Mouse (Mus musculus) liver, embryonic 13.5 days (tissue): ENCODE measurements around the gene Olfr463. TPM values are rescaled to one million over a fixed set of nuclear protein-coding genes. Genes with fewer than 3 reads are reported as not detected.
"Not testable (repeated sequence)": the region's sequence is repeated elsewhere in the genome, so short reads cannot be mapped to it uniquely, and the experiment has no call there.

ENCODE experiments used
- ATAC-seq: fragments of 200-750 bp; cut with Nextera tagmentation; 2 replicates; pipeline ENCODE4 v1.8.0; 2017; ENCODE audit warnings: low read depth, mild to moderate bottlenecking, moderate number of reproducible peaks, moderate library complexity
- DNase-seq: peaks from one replicate; pipeline ENCODE4 v3.0.0; 2022
- H3K27ac ChIP-seq: fragments of 300-500 bp; sonication (generic); 2 replicates; pipeline ENCODE4 v1.5.1; 2015; ENCODE audit warnings: moderate library complexity, mild to moderate bottlenecking, inconsistent platforms
- H3K27me3 ChIP-seq: fragments of 300-500 bp; sonication (generic); 2 replicates; pipeline ENCODE4 v1.6.1; 2015; ENCODE audit warnings: mild to moderate bottlenecking, inconsistent platforms
- H3K36me3 ChIP-seq: fragments of 300-500 bp; sonication (generic); 2 replicates; pipeline ENCODE4 v1.6.1; 2015; ENCODE audit warnings: mild to moderate bottlenecking, inconsistent platforms
- H3K4me1 ChIP-seq: fragments of 300-500 bp; sonication (generic); replicated peaks from 2 replicates; pipeline ENCODE4 v1.6.1; 2015; ENCODE audit warnings: inconsistent platforms
- H3K4me2 ChIP-seq: fragments of 300-500 bp; sonication (generic); 2 replicates; pipeline ENCODE4 v1.6.1; 2015; ENCODE audit warnings: inconsistent platforms, mild to moderate bottlenecking, moderate library complexity
- H3K4me3 ChIP-seq: fragments of 300-500 bp; sonication (generic); replicated peaks from 2 replicates; pipeline ENCODE4 v1.5.1; 2015; ENCODE audit warnings: mild to moderate bottlenecking, inconsistent platforms
- H3K9ac ChIP-seq: fragments of 300-500 bp; sonication (generic); 2 replicates; pipeline ENCODE4 v1.6.1; 2015; ENCODE audit warnings: mild to moderate bottlenecking, inconsistent platforms
- H3K9me3 ChIP-seq: fragments of 300-500 bp; sonication (generic); replicated peaks from 2 replicates; pipeline ENCODE4 v1.6.1; 2016; ENCODE audit warnings: inconsistent platforms
- WGBS: fragments of 180-500 bp; shearing (Covaris S2); methylation state at CpG from one replicate; pipeline ENCODE4 v1.1.7; 2015; ENCODE audit not compliant: insufficient replicate concordance; 5-methylcytosine and 5-hydroxymethylcytosine counted together
- polyA plus RNA-seq: library from polyadenylated mRNA; unstranded; fragments of >200 nt; fragmentation: Nextera tagmentation; extraction: Ambion mirVana; gene quantifications from 2 replicates; pipeline ENCODE4 v1.2.1, GENCODE M21; 2015

Gene Olfr463
- polyA plus RNA-seq, 1 experiment from 2014 or later: not detected

GRCm38 (mm10) chr11:87879826-87880225 is 17.4 kb downstream of the Olfr463 start:
- 74% methylated on average over 9 of the region's 9 CpGs for WGBS

GRCm38 (mm10) chr11:87875436-87875835 is 21.8 kb downstream of the Olfr463 start, which contains the start of gene Epx:
TSS of gene Epx (minus strand) at chr11:87875536.
- Histone ChIP-seq H3K27me3 (0 out of 2 replicates have a peak, but pooled peaks cover 4% of the 10 kb centered on the region), H3K27ac (no peak within 1 kb of the TSS), H3K9me3 (no peaks in the 10 kb centered on the region), H3K4me1 (no peaks in the 10 kb centered on the region), H3K9ac (no peak within 1 kb of the TSS), H3K4me3 (no peak within 1 kb of the TSS), H3K4me2 (no peak within 1 kb of the TSS), H3K36me3 (no peaks in the 10 kb centered on the region)
- 68% methylated on average over 6 of the region's 6 CpGs for WGBS
- ATAC-seq: no peak
- no peak for DNase-seq

More at GRCm38 (mm10) chr11:87879826-87880225, 17.4 kb downstream of the Olfr463 start:
- H3K9me3 ChIP-seq: no peaks in the 10 kb centered on the region
- H3K4me2 ChIP-seq: no peak overlapping the region
- DNase-seq: no peak
- H3K4me1 ChIP-seq: no peaks in the 10 kb centered on the region
- 0 out of 2 replicates have a peak, but pooled peaks cover 3% of the 10 kb centered on the region for H3K27me3 ChIP-seq
- no peak overlapping the region for H3K9ac ChIP-seq
- no peak overlapping the region for H3K4me3 ChIP-seq
- no peaks in the 10 kb centered on the region for H3K36me3 ChIP-seq
- no peak overlapping the region for H3K27ac ChIP-seq
- ATAC-seq: no peak

GRCm38 (mm10) chr11:87871766-87872165 is 25.4 kb downstream of the Olfr463 start:
- Histone ChIP-seq H3K9me3 (no peaks in the 10 kb centered on the region), H3K36me3 (no peaks in the 10 kb centered on the region), H3K27me3 (0 out of 2 replicates have a peak, but pooled peaks cover 4% of the 10 kb centered on the region), H3K4me3 (no peak overlapping the region), H3K4me2 (no peak overlapping the region), H3K4me1 (no peaks in the 10 kb centered on the region), H3K27ac (no peak overlapping the region), H3K9ac (no peak overlapping the region)
- DNase-seq (no peak), ATAC-seq (no peak)
- 50% methylated on average over 8 of the region's 8 CpGs for WGBS

- no peaks in the 10 kb centered on the region for H3K4me1 ChIP-seq
- WGBS: 52% methylated on average over 2 of the region's 2 CpGs
- H3K4me2 ChIP-seq: no peak overlapping the region
Measured at GRCm38 (mm10) chr11:87870096-87870495, 27.1 kb downstream of the Olfr463 start.

GRCm38 (mm10) chr11:87866891-87867290 is 30.3 kb downstream of the Olfr463 start:
- DNase-seq: not testable (repeated sequence)

More at GRCm38 (mm10) chr11:87870096-87870495, 27.1 kb downstream of the Olfr463 start:
- Histone ChIP-seq H3K4me3 (no peak overlapping the region), H3K36me3 (no peaks in the 10 kb centered on the region), H3K9me3 (no peaks in the 10 kb centered on the region), H3K27ac (no peak overlapping the region), H3K27me3 (0 out of 2 replicates have a peak, but pooled peaks cover 4% of the 10 kb centered on the region), H3K9ac (no peak overlapping the region)
- DNase-seq: no peak
- no peak for ATAC-seq

GRCm38 (mm10) chr11:87862805-87863204 is 34.4 kb downstream of the Olfr463 start:
- H3K4me1 ChIP-seq: no peaks in the 10 kb centered on the region
- WGBS: 72% methylated on average over 13 of the region's 13 CpGs
- H3K27ac ChIP-seq: no peak overlapping the region
- DNase-seq (no peak), ATAC-seq (no peak)
- no peak overlapping the region for H3K4me3 ChIP-seq
- no peak overlapping the region for H3K9ac ChIP-seq
- H3K36me3 ChIP-seq: no peaks in the 10 kb centered on the region
- H3K9me3 ChIP-seq: no peaks in the 10 kb centered on the region
- no peak overlapping the region for H3K4me2 ChIP-seq
- no peaks in the 10 kb centered on the region for H3K27me3 ChIP-seq

More at GRCm38 (mm10) chr11:87866891-87867290, 30.3 kb downstream of the Olfr463 start:
- not testable (repeated sequence) for H3K36me3 ChIP-seq, H3K4me3 ChIP-seq, H3K27ac ChIP-seq, H3K4me1 ChIP-seq, H3K9ac ChIP-seq, ATAC-seq, H3K4me2 ChIP-seq, H3K9me3 ChIP-seq, H3K27me3 ChIP-seq
- 47% methylated on average over 1 of the region's 2 CpGs for WGBS

GRCm38 (mm10) chr11:87860426-87860825 is 36.8 kb downstream of the Olfr463 start:
- Histone ChIP-seq H3K4me2 (no peak overlapping the region), H3K4me1 (no peaks in the 10 kb centered on the region), H3K36me3 (peaks cover 4% of the 10 kb centered on the region; the same call in 1 of the 2 replicates), H3K9me3 (no peaks in the 10 kb centered on the region), H3K9ac (no peak overlapping the region), H3K27me3 (no peaks in the 10 kb centered on the region), H3K4me3 (no peak overlapping the region), H3K27ac (no peak overlapping the region)
- WGBS: 78% methylated on average over 9 of the region's 9 CpGs
- no peak for ATAC-seq
- no peak for DNase-seq

GRCm38 (mm10) chr11:87859273-87859672 is 37.9 kb downstream of the Olfr463 start:
- no peak overlapping the region for H3K4me3 ChIP-seq
- H3K27ac ChIP-seq: no peak overlapping the region
- no peak overlapping the region for H3K9ac ChIP-seq
- DNase-seq (no peak), ATAC-seq (no peak)
- H3K27me3 ChIP-seq: no peaks in the 10 kb centered on the region
- no peaks in the 10 kb centered on the region for H3K9me3 ChIP-seq
- WGBS: 75% methylated on average over 11 of the region's 11 CpGs
- no peak overlapping the region for H3K4me2 ChIP-seq
- peaks cover 4% of the 10 kb centered on the region; the same call in 1 of the 2 replicates for H3K36me3 ChIP-seq
- H3K4me1 ChIP-seq: no peaks in the 10 kb centered on the region

GRCm38 (mm10) chr11:87854550-87854949 is 42.6 kb downstream of the Olfr463 start:
- DNase-seq (no peak), ATAC-seq (no peak)
- H3K27me3 ChIP-seq: no peaks in the 10 kb centered on the region
- H3K36me3 ChIP-seq: peaks cover 4% of the 10 kb centered on the region; the same call in 1 of the 2 replicates
- WGBS: 67% methylated on average over 7 of the region's 7 CpGs
- no peak overlapping the region for H3K4me2 ChIP-seq
- H3K9ac ChIP-seq: no peak overlapping the region
- H3K4me3 ChIP-seq: no peak overlapping the region
- H3K27ac ChIP-seq: no peak overlapping the region
- peaks cover 14% of the 10 kb centered on the region for H3K4me1 ChIP-seq
- H3K9me3 ChIP-seq: no peaks in the 10 kb centered on the region

- Histone ChIP-seq H3K27me3 (no peaks in the 10 kb centered on the region), H3K36me3 (peaks cover 4% of the 10 kb centered on the region; the same call in 1 of the 2 replicates), H3K4me2 (peak overlapping the region; percentile 70), H3K4me3 (peak overlapping the region; percentile 67), H3K4me1 (peaks cover 14% of the 10 kb centered on the region), H3K9me3 (no peaks in the 10 kb centered on the region), H3K27ac (no peak overlapping the region), H3K9ac (peak overlapping the region; percentile 18; the same call in 1 of the 2 replicates)
- ATAC-seq (no peak), DNase-seq (no peak)
- 40% methylated on average over 8 of the region's 8 CpGs for WGBS
Measured at GRCm38 (mm10) chr11:87853597-87853954, 43.6 kb downstream of the Olfr463 start.

- H3K27ac ChIP-seq: no peak within 1 kb of the TSS
- H3K9ac ChIP-seq: peak within 1 kb of the TSS; percentile 18; the same call in 1 of the 2 replicates
- no peaks in the 10 kb centered on the region for H3K9me3 ChIP-seq
- peaks cover 14% of the 10 kb centered on the region for H3K4me1 ChIP-seq
- ATAC-seq (peak; percentile 79), DNase-seq (peak; percentile 79)
- H3K4me2 ChIP-seq: peak within 1 kb of the TSS; percentile 70
- 3% methylated on average over 40 of the region's 40 CpGs for WGBS
- H3K27me3 ChIP-seq: no peaks in the 10 kb centered on the region
- peak within 1 kb of the TSS; percentile 67 for H3K4me3 ChIP-seq
- peaks cover 4% of the 10 kb centered on the region; the same call in 1 of the 2 replicates for H3K36me3 ChIP-seq
Measured at GRCm38 (mm10) chr11:87852690-87853596, 44.2 kb downstream of the Olfr463 start, which contains the start of gene Mks1. TSS of gene Mks1 (plus strand) at chr11:87853215.
